Mouse (Mus musculus) forebrain, postnatal 0 days (tissue): ENCODE results near the gene Rassf2. TPM values are rescaled to one million over a fixed set of nuclear protein-coding genes. Genes with fewer than 3 reads are reported as not detected.
A peak's percentile ranks its signal among the peaks of the same experiment; 100 is the strongest.

ENCODE experiments used
- ATAC-seq: fragments of 200-750 bp; cut with Nextera tagmentation; 2 replicates; pipeline ENCODE4 v1.8.0; 2017; ENCODE audit warnings: mild to moderate bottlenecking, moderate library complexity
- DNase-seq: peaks from one replicate; pipeline ENCODE4 v3.0.0-alpha.2; 2015
- H3K27ac ChIP-seq: fragments of 300-500 bp; sonication (generic); 2 replicates; pipeline ENCODE4 v1.5.1; 2014; ENCODE audit warnings: low read depth, mild to moderate bottlenecking, antibody characterized with exemption, low read length, moderate library complexity, mixed read lengths
- H3K27me3 ChIP-seq: fragments of 300-500 bp; sonication (generic); 2 replicates; pipeline ENCODE4 v1.6.1; 2014; ENCODE audit warnings: mild to moderate bottlenecking, low read length, mixed read lengths; ENCODE audit not compliant: insufficient read depth
- H3K36me3 ChIP-seq: fragments of 300-500 bp; sonication (generic); 2 replicates; pipeline ENCODE4 v1.6.1; 2014; ENCODE audit warnings: mild to moderate bottlenecking, moderate library complexity; ENCODE audit not compliant: insufficient read depth
- H3K4me1 ChIP-seq: fragments of 300-500 bp; sonication (generic); 2 replicates; pipeline ENCODE4 v1.6.1; 2014; ENCODE audit warnings: antibody characterized with exemption; ENCODE audit not compliant: insufficient read depth
- H3K4me2 ChIP-seq: fragments of 300-500 bp; sonication (generic); 2 replicates; pipeline ENCODE4 v1.6.1; 2014; ENCODE audit warnings: low read depth, mild to moderate bottlenecking, moderate library complexity
- H3K4me3 ChIP-seq: fragments of 300-500 bp; sonication (generic); 2 replicates; pipeline ENCODE4 v1.5.1; 2014; ENCODE audit warnings: low read depth, low read length, mixed read lengths
- H3K9ac ChIP-seq: fragments of 300-500 bp; sonication (generic); 2 replicates; pipeline ENCODE4 v1.6.1; 2014; ENCODE audit warnings: mild to moderate bottlenecking
- H3K9me3 ChIP-seq: fragments of 300-500 bp; sonication (generic); 2 replicates; pipeline ENCODE4 v1.6.1; 2016; ENCODE audit warnings: low read length
- CTCF ChIP-seq: sonication (generic); IDR thresholded peaks from 2 replicates; pipeline ENCODE4 v1.5.1; 2016; ENCODE audit warnings: antibody characterized with exemption, control low read depth, low read depth
- WGBS: fragments of 180-500 bp; shearing (Covaris S2); extraction: QIAGEN DNeasy Blood & Tissue Kit; methylation state at CpG from one replicate; pipeline ENCODE4 v1.1.7; 2014; 5-methylcytosine and 5-hydroxymethylcytosine counted together
- polyA plus RNA-seq: library from polyadenylated mRNA; unstranded; fragments of >200 nt; fragmentation: Nextera tagmentation; extraction: Ambion mirVana; gene quantifications from 2 replicates; pipeline ENCODE4 v1.2.1, GENCODE M21; 2015
- total RNA-seq: library from RNA; depleted of rRNA; stranded (reverse); fragments of >200 nt; gene quantifications from 2 replicates; pipeline ENCODE4 v1.2.3, GENCODE M21; 2014

The Rassf2 gene
- total and polyA plus RNA-seq, 2 experiments from 2014 or later = 19.4 to 32.8 TPM

DNA sequence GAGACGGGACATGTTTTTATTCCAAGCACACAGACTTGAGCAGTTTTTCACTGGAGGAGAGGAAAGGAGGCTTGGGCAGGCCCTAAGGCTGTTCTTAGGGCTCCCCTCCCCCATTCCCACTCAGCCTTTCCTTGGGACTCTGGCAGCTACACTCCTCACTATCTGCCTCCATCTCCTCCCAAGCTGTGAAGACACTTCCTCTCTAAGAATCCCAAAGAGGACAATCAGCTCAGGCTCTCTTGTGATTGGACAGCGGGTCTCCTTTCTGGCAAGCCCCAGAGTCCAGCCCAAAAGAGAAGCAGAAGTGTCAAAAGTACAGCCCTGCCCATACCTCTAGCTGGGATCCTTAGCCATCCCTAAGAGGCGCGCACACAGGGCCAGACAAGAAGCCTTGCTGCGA is 2.7 kb downstream of the Rassf2 start:
- peaks cover 12% of the 10 kb centered on the region for H3K4me1 ChIP-seq
- no peaks in the 10 kb centered on the region for H3K9me3 ChIP-seq
- no peaks in the 10 kb centered on the region for H3K36me3 ChIP-seq
- no peaks in the 10 kb centered on the region for H3K27me3 ChIP-seq
- ATAC-seq (no peak), DNase-seq (no peak)
- TF ChIP-seq CTCF = no peak
- H3K4me3 ChIP-seq = no peak overlapping the region
- H3K27ac ChIP-seq = no peak overlapping the region
- peak overlapping the region; percentile 86; the same call in 1 of the 2 replicates for H3K4me2 ChIP-seq
- no peak overlapping the region for H3K9ac ChIP-seq
- 74% methylated on average over 5 of the region's 5 CpGs for WGBS

DNA sequence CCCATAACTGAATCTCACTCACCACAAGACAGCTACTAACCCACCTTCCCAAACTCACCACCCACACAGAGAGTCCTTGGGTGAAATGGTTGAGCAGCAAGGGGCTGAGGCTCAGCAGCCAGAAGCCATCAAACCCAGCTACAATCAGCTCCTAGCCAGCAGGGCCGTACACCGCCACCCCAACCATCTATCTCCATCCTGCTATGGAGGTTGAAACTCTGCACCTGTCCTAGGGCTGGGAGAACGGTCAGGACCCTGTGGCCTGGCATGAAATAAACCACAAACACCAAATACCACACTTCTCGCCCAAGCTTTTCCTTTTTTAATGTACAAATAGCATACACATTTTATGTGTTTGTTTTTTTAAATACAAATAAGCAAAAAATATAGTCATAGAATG is 6.0 kb downstream of the Rassf2 start:
- no peak overlapping the region for H3K4me2 ChIP-seq
- H3K36me3 ChIP-seq = no peaks in the 10 kb centered on the region
- no peak overlapping the region for H3K4me3 ChIP-seq
- WGBS = 95% methylated on average over 4 of the region's 4 CpGs
- peaks cover 8% of the 10 kb centered on the region; the same call in 1 of the 2 replicates for H3K4me1 ChIP-seq
- TF ChIP-seq CTCF = no peak
- ATAC-seq (no peak), DNase-seq (no peak)
- no peak overlapping the region for H3K9ac ChIP-seq
- H3K9me3 ChIP-seq = no peaks in the 10 kb centered on the region
- no peaks in the 10 kb centered on the region for H3K27me3 ChIP-seq
- H3K27ac ChIP-seq = no peak overlapping the region

DNA sequence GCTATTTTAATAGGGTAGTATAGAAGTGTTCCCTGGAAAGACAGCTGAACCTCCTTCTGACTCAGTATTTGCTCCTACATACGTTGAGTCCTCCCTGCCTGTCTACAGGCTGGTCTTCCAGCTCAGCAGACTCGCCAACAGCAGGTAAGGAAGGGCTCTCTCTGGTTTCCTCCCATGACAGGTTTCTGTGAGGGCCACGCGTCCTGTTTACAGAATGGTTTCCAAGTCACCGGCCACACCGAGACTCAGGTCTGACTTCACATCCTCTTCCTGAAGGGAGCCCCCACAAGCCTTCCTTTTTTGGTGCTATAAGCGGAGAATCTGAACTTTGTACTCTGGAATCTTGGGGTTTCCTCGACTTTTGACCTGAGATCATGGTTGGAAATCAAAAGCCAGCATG is 7.4 kb downstream of the Rassf2 start:
- Histone ChIP-seq H3K36me3 (no peaks in the 10 kb centered on the region), H3K9ac (no peak overlapping the region; the same call in 1 of the 2 replicates), H3K4me3 (no peak overlapping the region), H3K27ac (no peak overlapping the region), H3K9me3 (no peaks in the 10 kb centered on the region), H3K4me1 (no peaks in the 10 kb centered on the region), H3K27me3 (no peaks in the 10 kb centered on the region), H3K4me2 (no peak overlapping the region)
- no peak for TF ChIP-seq CTCF
- ATAC-seq = no peak
- 89% methylated on average over 8 of the region's 8 CpGs for WGBS
- no peak for DNase-seq

DNA sequence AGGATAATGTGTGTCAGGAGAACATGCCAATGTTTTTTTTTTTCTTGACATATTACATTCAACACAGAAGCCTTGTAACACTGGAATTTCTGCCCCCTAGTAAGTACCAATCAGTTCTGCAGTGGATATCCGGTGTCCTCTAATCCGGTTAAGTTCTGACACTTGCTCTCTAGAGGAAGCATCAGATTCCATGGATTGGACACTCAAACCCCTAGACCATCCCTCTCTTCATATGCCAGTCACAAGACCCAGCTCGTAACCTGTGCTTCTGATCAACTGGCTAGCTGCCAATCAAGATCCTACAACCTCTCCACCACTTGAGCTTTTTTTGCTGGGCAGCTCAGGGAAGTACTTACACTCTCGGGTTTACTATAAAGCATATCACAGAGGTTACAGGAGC is 8.4 kb downstream of the Rassf2 start:
- Histone ChIP-seq H3K27me3 (no peaks in the 10 kb centered on the region), H3K4me3 (no peak overlapping the region), H3K27ac (no peak overlapping the region), H3K4me1 (no peaks in the 10 kb centered on the region), H3K4me2 (no peak overlapping the region), H3K9me3 (no peaks in the 10 kb centered on the region), H3K9ac (no peak overlapping the region), H3K36me3 (no peaks in the 10 kb centered on the region)
- no peak for TF ChIP-seq CTCF
- ATAC-seq = no peak
- WGBS = 82% methylated on average over 4 of the region's 4 CpGs
- DNase-seq = no peak

DNA sequence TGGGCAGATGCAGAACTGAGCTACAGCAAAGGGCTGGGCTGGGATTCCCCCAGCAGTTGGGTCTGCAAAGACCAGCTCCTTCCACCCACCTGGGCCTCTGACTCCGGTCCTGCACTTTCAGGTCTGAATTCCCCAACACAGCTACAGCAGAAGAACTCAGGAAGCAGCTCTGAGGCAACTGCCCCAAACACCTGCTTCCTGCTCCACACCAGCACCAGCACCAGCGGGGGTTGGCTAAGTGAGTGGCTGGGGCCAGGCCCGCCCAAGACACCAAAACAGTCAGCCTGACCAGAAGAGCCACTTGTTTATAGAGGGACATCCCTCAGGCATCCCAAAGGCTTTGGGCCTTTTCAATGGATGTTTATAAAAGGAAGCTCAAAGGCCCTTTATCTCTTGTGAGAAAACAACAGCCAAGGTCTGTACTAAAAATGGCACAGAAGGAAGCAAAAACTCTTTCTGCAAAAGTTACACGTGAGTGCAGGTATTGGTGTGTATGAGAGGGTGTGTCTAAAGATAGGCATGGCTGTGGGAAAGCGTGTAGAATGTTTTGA is 9.0 kb downstream of the Rassf2 start:
- no peak for ATAC-seq
- H3K4me2 ChIP-seq = no peak overlapping the region
- H3K9me3 ChIP-seq = no peaks in the 10 kb centered on the region
- H3K36me3 ChIP-seq = no peaks in the 10 kb centered on the region
- no peak for DNase-seq
- no peak overlapping the region for H3K4me3 ChIP-seq
- H3K27me3 ChIP-seq = no peaks in the 10 kb centered on the region
- no peaks in the 10 kb centered on the region; the same call in 1 of the 2 replicates for H3K4me1 ChIP-seq
- H3K27ac ChIP-seq = no peak overlapping the region
- no peak overlapping the region for H3K9ac ChIP-seq
- no peak for TF ChIP-seq CTCF
- WGBS = 79% methylated on average over 5 of the region's 5 CpGs

DNA sequence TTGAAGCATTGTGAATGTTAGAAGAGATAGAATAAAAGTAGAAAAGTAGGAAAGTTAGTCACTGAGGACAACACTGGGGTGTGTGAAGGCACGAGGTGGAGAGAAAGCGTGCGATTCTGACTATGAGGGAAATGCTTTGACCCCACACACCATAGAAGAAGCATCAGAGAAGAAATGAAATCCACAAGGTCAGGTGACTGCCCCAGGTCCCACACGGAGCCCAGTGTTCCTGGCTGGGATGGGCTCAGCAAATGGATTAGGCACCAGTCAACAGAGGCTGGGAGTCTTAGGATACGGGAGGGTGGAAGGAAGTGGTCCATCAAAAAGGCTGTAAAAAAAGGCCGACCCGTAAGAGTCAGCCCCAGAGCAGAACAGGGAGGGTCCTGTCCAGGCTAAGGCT is 9.6 kb downstream of the Rassf2 start:
- H3K27me3 ChIP-seq = no peaks in the 10 kb centered on the region
- H3K36me3 ChIP-seq = no peaks in the 10 kb centered on the region
- no peak overlapping the region for H3K9ac ChIP-seq
- no peak overlapping the region for H3K4me3 ChIP-seq
- no peak for TF ChIP-seq CTCF
- ATAC-seq (no peak), DNase-seq (no peak)
- H3K9me3 ChIP-seq = no peaks in the 10 kb centered on the region
- no peak overlapping the region for H3K27ac ChIP-seq
- H3K4me2 ChIP-seq = no peak overlapping the region
- 86% methylated on average over 7 of the region's 7 CpGs for WGBS
- no peaks in the 10 kb centered on the region; the same call in 1 of the 2 replicates for H3K4me1 ChIP-seq

DNA sequence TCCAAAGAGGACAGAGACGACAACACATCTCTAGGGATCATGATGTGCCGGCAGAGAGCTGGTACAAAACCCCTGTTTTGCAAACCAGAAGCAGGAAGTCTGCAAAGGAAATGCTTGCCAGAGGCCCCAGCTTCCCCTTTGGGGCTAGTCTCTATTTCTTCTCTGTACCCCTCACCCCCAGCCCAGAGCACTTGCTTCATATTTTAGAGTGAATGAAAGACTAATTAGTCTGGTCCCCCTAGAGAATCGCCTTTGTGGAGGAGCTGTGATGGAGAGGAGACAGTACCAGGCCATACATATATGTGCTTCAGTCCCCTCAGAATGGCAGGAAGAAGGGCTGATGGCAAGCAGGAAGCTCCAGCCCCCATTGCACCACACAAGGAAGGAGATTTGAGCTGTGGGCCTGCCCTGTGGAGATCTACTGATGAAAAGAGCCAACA is 10.7 kb downstream of the Rassf2 start:
- DNase-seq (no peak), ATAC-seq (no peak)
- Histone ChIP-seq H3K4me1 (no peaks in the 10 kb centered on the region; the same call in 1 of the 2 replicates), H3K4me2 (no peak overlapping the region), H3K9ac (no peak overlapping the region), H3K4me3 (no peak overlapping the region), H3K27me3 (no peaks in the 10 kb centered on the region), H3K36me3 (no peaks in the 10 kb centered on the region), H3K27ac (no peak overlapping the region), H3K9me3 (no peaks in the 10 kb centered on the region)
- 82% methylated on average over 3 of the region's 3 CpGs for WGBS
- no peak for TF ChIP-seq CTCF

DNA sequence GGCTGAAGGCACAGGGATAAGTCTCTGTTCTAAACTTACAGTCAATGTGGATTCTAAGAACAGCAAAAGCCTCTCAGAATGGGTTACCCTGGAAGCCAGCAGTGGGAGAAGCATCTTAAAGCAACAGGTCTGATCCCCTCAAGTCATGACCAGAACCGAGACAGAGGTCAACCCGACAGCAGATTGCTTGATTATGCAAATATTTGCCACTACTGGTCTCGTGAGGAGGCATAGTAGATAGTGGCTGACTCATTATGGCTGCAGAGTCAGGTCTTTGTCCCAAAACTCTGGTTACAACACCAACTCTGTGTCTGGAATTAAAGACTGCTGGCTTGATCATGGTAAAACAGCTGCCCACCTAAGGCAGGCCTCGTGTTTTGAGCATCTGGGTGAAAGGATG is 11.9 kb downstream of the Rassf2 start:
- H3K4me3 ChIP-seq = no peak overlapping the region
- H3K36me3 ChIP-seq = no peaks in the 10 kb centered on the region
- H3K27ac ChIP-seq = no peak overlapping the region
- no peaks in the 10 kb centered on the region for H3K9me3 ChIP-seq
- no peak overlapping the region for H3K4me2 ChIP-seq
- no peak overlapping the region for H3K9ac ChIP-seq
- H3K27me3 ChIP-seq = no peaks in the 10 kb centered on the region
- ATAC-seq (no peak), DNase-seq (no peak)
- no peaks in the 10 kb centered on the region; the same call in 1 of the 2 replicates for H3K4me1 ChIP-seq
- TF ChIP-seq CTCF = no peak
- 77% methylated on average over 4 of the region's 4 CpGs for WGBS
